Mouse (Mus musculus): ENCODE measurements around the gene Anapc10. TPM values are rescaled to one million over a fixed set of nuclear protein-coding genes. Genes with fewer than 3 reads are reported as not detected.

Anapc10 gene
- 10 to 100 TPM in 1 of 2 experiments, 1 to 10 TPM in 1; 8.0 to 14.2 TPM for total RNA-seq (2023)

GRCm38 (mm10) chr8:79711064-79711961, at the start of gene Anapc10, which contains the start of gene Abce1:
Gene Anapc10 (plus strand): TSS chr8:79711820.
Gene Abce1 (minus strand): TSS chr8:79711740.

Other genes starting within 250 kb of the Anapc10 start
- gene Otud4, start 72.2 kb upstream of the Anapc10 start, total RNA-seq (2023) = 10 to 100 TPM; 84.2 to 88.2 TPM
- 10 to 100 TPM; 82.7 to 84.9 TPM for gene Abce1, start 80 bp upstream of the Anapc10 start, total RNA-seq (2023)

All from B cell, adult 67 days (primary cell).